Mouse (Mus musculus) small intestine, adult 2 months (tissue): ENCODE results near the gene Mfsd12. TPM values are rescaled to one million over a fixed set of nuclear protein-coding genes. Genes with fewer than 3 reads are reported as not detected.

Experiments
- H3K27ac ChIP-seq: fragments of 200-500 bp; 2 replicates; pipeline ENCODE4 v1.5.1; 2012; ENCODE audit warnings: low read depth, low read length, control low read depth, inconsistent platforms; ENCODE audit not compliant: insufficient read depth
- H3K27me3 ChIP-seq: fragments of 200-500 bp; 2 replicates; pipeline ENCODE4 v1.6.1; 2012; ENCODE audit warnings: mild to moderate bottlenecking, moderate library complexity, low read length, inconsistent platforms; ENCODE audit not compliant: control insufficient read depth, insufficient read depth
- H3K36me3 ChIP-seq: fragments of 200-500 bp; 2 replicates; pipeline ENCODE4 v1.6.1; 2012; ENCODE audit warnings: mild to moderate bottlenecking, low read length, control low read depth, inconsistent platforms; ENCODE audit not compliant: control insufficient read depth, insufficient read depth
- H3K4me1 ChIP-seq: fragments of 200-500 bp; 2 replicates; pipeline ENCODE4 v1.6.1; 2012; ENCODE audit warnings: low read length, inconsistent platforms, mixed read lengths; ENCODE audit not compliant: control insufficient read depth, insufficient read depth, insufficient read length
- H3K4me3 ChIP-seq: fragments of 200-500 bp; 2 replicates; pipeline ENCODE4 v1.5.1; 2012; ENCODE audit warnings: low read depth, mild to moderate bottlenecking, control low read depth, inconsistent platforms, low read length, moderate library complexity
- CTCF ChIP-seq: fragments of 200-500 bp; IDR thresholded peaks from 2 replicates; pipeline ENCODE4 v1.5.1; 2012; ENCODE audit warnings: low read depth, mild to moderate bottlenecking, control low read depth, inconsistent platforms, low read length, moderate library complexity, mixed read lengths; ENCODE audit not compliant: insufficient replicate concordance, insufficient read length; ENCODE audit errors: extremely low read depth
- POLR2A ChIP-seq: fragments of 200-500 bp; IDR thresholded peaks from 2 replicates; pipeline ENCODE4 v1.6.1; 2012; ENCODE audit warnings: low read depth, mild to moderate bottlenecking, control low read depth, inconsistent platforms, low read length, moderate library complexity
- WGBS: fragments of 180-500 bp; shearing (Covaris S2); methylation state at CpG from one replicate; pipeline ENCODE4 v1.1.7; 2018; 5-methylcytosine and 5-hydroxymethylcytosine counted together
- polyA plus RNA-seq: library from polyadenylated mRNA; depleted of rRNA; stranded (reverse); fragments of >200 nt; gene quantifications from 2 replicates; pipeline ENCODE4 v1.2.3, GENCODE M21; 2012

The Mfsd12 gene
- polyA plus RNA-seq, 1 experiment = 22.7 TPM

- TF ChIP-seq POLR2A (no peak), CTCF (no peak)
- Histone ChIP-seq H3K4me1 (peaks cover 47% of the 10 kb centered on the region), H3K4me3 (peak within 1 kb of the TSS; percentile 34), H3K27ac (peak within 1 kb of the TSS; percentile 89), H3K36me3 (peaks cover 42% of the 10 kb centered on the region), H3K27me3 (no peaks in the 10 kb centered on the region)
- WGBS = 40% methylated on average over 12 of the region's 12 CpGs
Measured at GRCm38 (mm10) chr10:81365672-81366476, 8.6 kb downstream of the Mfsd12 start, which contains the start of gene 4930404N11Rik. 4930404N11Rik (minus strand) TSS chr10:81365816.

DNA sequence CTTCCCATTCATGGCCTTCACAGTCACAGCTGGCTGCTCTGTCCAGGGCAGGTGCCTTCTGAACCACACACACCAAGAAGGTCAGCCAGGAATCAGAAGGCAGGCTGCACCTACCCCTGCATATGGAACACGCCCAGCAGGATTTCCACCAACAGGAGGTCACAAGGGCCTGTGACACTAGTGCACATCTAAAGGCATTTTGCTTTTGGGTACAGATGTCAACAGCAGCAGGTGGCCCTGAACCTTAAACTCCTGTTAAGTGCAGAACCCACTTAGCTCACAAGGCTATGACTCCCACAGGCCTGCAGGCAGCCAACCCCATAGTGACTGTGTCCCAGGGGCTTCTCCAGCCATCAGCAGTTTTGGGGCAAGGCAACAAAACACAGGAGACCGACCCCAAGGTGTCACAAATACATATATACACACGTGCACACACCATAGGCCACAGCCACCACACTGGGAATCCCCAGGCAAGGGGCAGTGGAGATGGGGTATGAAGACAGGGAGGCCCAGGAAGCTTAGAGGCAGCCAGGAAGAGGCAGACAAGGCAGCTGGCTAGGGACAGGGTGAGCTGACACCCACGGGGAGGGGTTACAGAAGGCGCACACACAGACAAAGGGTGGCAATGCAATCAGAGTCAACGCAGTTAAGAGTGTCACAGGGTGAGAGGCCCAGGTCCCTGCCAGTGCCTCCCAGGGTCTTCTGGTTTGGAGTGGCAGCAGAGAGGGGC, 9.4 kb downstream of the Mfsd12 start:
- H3K36me3 ChIP-seq = peaks cover 47% of the 10 kb centered on the region
- TF ChIP-seq POLR2A (no peak), CTCF (no peak)
- 64% methylated on average over 6 of the region's 6 CpGs for WGBS
- H3K4me3 ChIP-seq = no peak overlapping the region
- H3K27ac ChIP-seq = peak overlapping the region; percentile 55
- H3K27me3 ChIP-seq = no peaks in the 10 kb centered on the region
- peaks cover 47% of the 10 kb centered on the region for H3K4me1 ChIP-seq

DNA sequence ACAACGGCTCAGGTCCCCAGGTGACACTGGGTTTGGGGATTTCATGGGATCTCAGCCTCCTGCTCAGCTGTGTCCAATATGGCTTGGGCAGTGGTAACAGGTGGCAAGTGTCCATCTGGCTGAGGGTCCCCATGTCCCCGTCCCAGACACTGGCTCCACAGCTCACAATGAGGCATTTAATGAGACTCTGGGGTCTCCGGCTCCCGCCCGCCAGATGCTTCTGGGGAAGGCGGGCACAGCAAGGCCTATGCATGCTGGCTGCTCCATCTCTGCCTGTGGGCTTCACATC, 9.9 kb downstream of the Mfsd12 start:
- TF ChIP-seq CTCF (no peak), POLR2A (no peak)
- WGBS = 90% methylated on average over 6 of the region's 6 CpGs
- Histone ChIP-seq H3K27me3 (no peaks in the 10 kb centered on the region), H3K36me3 (peaks cover 47% of the 10 kb centered on the region), H3K4me3 (no peak overlapping the region), H3K4me1 (peaks cover 46% of the 10 kb centered on the region), H3K27ac (peak overlapping the region; percentile 55; the same call in 1 of the 2 replicates)

GRCm38 (mm10) chr10:81375322-81375721, 18.0 kb downstream of the Mfsd12 start:
- no peak overlapping the region for H3K4me3 ChIP-seq
- peaks cover 15% of the 10 kb centered on the region; the same call in 1 of the 2 replicates for H3K4me1 ChIP-seq
- H3K27me3 ChIP-seq = no peaks in the 10 kb centered on the region
- 91% methylated on average over 10 of the region's 10 CpGs for WGBS
- peaks cover 17% of the 10 kb centered on the region for H3K36me3 ChIP-seq
- H3K27ac ChIP-seq = no peak overlapping the region
- TF ChIP-seq POLR2A (no peak), CTCF (no peak)

GRCm38 (mm10) chr10:81376561-81377361, 19.5 kb downstream of the Mfsd12 start:
- no peaks in the 10 kb centered on the region for H3K27me3 ChIP-seq
- 26% methylated on average over 6 of the region's 6 CpGs for WGBS
- H3K27ac ChIP-seq = peak overlapping the region; percentile 2
- peak overlapping the region; percentile 86 for H3K4me3 ChIP-seq
- TF ChIP-seq POLR2A (no peak), CTCF (no peak)
- peaks cover 15% of the 10 kb centered on the region; the same call in 1 of the 2 replicates for H3K4me1 ChIP-seq
- H3K36me3 ChIP-seq = peaks cover 7% of the 10 kb centered on the region

- H3K4me1 ChIP-seq = peaks cover 21% of the 10 kb centered on the region; the same call in 1 of the 2 replicates
- TF ChIP-seq POLR2A (no peak), CTCF (no peak)
- peak overlapping the region; percentile 86 for H3K4me3 ChIP-seq
- peaks cover 7% of the 10 kb centered on the region for H3K36me3 ChIP-seq
- H3K27ac ChIP-seq = peak overlapping the region; percentile 2; the same call in 1 of the 2 replicates
- WGBS = 18% methylated on average over 2 of the region's 2 CpGs
- no peaks in the 10 kb centered on the region for H3K27me3 ChIP-seq
Measured at GRCm38 (mm10) chr10:81377362-81377664, 20.0 kb downstream of the Mfsd12 start.
